Mouse (Mus musculus) spleen, adult 2 months (tissue): ENCODE measurements around the gene Amdhd2. TPM values are rescaled to one million over a fixed set of nuclear protein-coding genes. Genes with fewer than 3 reads are reported as not detected.
A peak's percentile ranks its signal among the peaks of the same experiment; 100 is the strongest.

Source experiments
- DNase-seq, 2 experiments: peaks; one replicate each; pipeline versions ENCODE4 v3.0.0 to v3.0.0-alpha.2; 2012 to 2021; ENCODE audit warnings: low spot score in 2 of 2, low read depth in 1 of 2
- H3K27ac ChIP-seq: fragments of 200-500 bp; 2 replicates; pipeline ENCODE4 v1.5.1; 2012; ENCODE audit warnings: low read length, inconsistent platforms; ENCODE audit not compliant: insufficient read depth
- H3K27me3 ChIP-seq: fragments of 200-500 bp; 2 replicates; pipeline ENCODE4 v1.6.1; 2012; ENCODE audit warnings: mild to moderate bottlenecking, moderate library complexity, low read length, inconsistent platforms; ENCODE audit not compliant: control insufficient read depth, insufficient read depth
- H3K36me3 ChIP-seq: fragments of 200-500 bp; 2 replicates; pipeline ENCODE4 v1.6.1; 2012; ENCODE audit warnings: mild to moderate bottlenecking, low read length, inconsistent platforms; ENCODE audit not compliant: control insufficient read depth, insufficient read depth
- H3K4me1 ChIP-seq: fragments of 200-500 bp; 2 replicates; pipeline ENCODE4 v1.6.1; 2011; ENCODE audit warnings: inconsistent platforms; ENCODE audit not compliant: control insufficient read depth, insufficient read depth, insufficient read length
- H3K4me3 ChIP-seq: fragments of 200-500 bp; 2 replicates; pipeline ENCODE4 v1.5.1; 2011; ENCODE audit warnings: mild to moderate bottlenecking, inconsistent platforms; ENCODE audit not compliant: insufficient read depth, insufficient read length; ENCODE audit errors: extremely low read depth
- CTCF ChIP-seq: fragments of 200-500 bp; IDR thresholded peaks from 2 replicates; pipeline ENCODE4 v1.5.1; 2011; ENCODE audit warnings: mild to moderate bottlenecking, inconsistent platforms; ENCODE audit not compliant: insufficient read depth, insufficient read length, insufficient replicate concordance; ENCODE audit errors: extremely low read depth
- POLR2A ChIP-seq: fragments of 200-500 bp; IDR thresholded peaks from 2 replicates; pipeline ENCODE4 v1.6.1; 2011; ENCODE audit warnings: low read depth, low read length, inconsistent platforms
- WGBS: fragments of 180-500 bp; shearing (Covaris S2); methylation state at CpG from one replicate; pipeline ENCODE4 v1.1.7; 2018; 5-methylcytosine and 5-hydroxymethylcytosine counted together
- polyA plus RNA-seq: library from polyadenylated mRNA; depleted of rRNA; stranded (reverse); fragments of >200 nt; gene quantifications from 2 replicates; pipeline ENCODE4 v1.2.3, GENCODE M21; 2012

Gene Amdhd2
- polyA plus RNA-seq, 1 experiment = 41.5 TPM

DNA sequence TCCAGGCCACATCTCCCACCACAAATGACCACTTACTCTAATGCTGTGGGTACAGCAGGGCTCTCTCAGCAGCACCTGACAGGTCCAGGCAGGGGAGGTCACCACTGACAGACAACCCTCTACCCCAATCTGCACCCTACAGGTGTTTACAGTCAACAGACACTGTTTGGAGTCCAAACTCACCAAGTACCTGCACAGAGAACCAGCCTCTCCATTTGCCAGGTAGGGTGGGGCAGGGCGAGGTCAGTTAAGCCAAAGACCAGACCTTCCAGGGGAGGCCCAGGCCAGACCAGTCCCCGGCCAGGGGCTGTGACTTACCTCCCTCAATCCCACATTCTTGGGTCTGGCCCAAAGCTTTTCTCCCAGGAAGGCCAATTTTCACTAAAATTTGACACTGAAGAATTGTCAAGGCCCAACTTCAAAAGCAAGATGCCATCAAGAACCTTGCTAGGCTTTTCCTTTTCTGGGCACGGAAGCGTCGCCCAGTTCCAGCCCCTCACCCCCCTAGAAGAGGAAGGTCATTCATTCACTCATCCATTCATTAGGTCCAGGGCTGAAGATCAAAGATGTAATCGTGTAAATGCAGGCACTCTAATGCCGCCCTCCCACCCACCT, 4.4 kb upstream of the Amdhd2 start:
- 51% methylated on average over 7 of the region's 7 CpGs for WGBS
- TF ChIP-seq POLR2A = no peak
- no peak for TF ChIP-seq CTCF
- Histone ChIP-seq H3K4me3 (peak overlapping the region; percentile 80), H3K4me1 (peaks cover 8% of the 10 kb centered on the region), H3K27me3 (no peaks in the 10 kb centered on the region), H3K36me3 (peaks cover 1% of the 10 kb centered on the region; the same call in 1 of the 2 replicates), H3K27ac (0 out of 2 replicates have a peak overlapping the region, but pooled peaks have one; percentile 98)
- DNase-seq = no peak

DNA sequence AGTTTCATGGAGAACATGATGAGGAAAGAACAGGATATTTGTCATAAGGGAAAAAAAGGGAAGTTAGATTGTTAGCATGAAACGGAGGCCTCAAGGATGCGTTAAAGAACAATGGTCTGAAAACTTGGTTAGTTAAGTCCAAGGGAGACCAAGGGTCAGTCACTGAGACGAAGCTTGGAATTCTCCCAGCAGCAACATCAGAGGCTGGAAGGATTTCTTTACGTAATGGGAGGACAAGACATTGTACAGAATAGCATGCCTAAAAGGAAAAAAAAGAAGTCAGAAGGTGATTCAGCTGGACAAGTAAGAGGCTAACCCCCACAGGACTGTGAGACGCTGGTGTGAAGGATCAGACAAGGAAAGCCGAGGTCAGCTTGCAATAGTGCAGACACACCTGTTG, 3.6 kb upstream of the Amdhd2 start:
- 66% methylated on average over 6 of the region's 6 CpGs for WGBS
- H3K4me3 ChIP-seq = no peak overlapping the region
- no peaks in the 10 kb centered on the region for H3K27me3 ChIP-seq
- TF ChIP-seq POLR2A (no peak), CTCF (no peak)
- DNase-seq = no peak
- no peak overlapping the region for H3K27ac ChIP-seq
- peaks cover 13% of the 10 kb centered on the region for H3K4me1 ChIP-seq
- H3K36me3 ChIP-seq = peaks cover 1% of the 10 kb centered on the region; the same call in 1 of the 2 replicates

DNA sequence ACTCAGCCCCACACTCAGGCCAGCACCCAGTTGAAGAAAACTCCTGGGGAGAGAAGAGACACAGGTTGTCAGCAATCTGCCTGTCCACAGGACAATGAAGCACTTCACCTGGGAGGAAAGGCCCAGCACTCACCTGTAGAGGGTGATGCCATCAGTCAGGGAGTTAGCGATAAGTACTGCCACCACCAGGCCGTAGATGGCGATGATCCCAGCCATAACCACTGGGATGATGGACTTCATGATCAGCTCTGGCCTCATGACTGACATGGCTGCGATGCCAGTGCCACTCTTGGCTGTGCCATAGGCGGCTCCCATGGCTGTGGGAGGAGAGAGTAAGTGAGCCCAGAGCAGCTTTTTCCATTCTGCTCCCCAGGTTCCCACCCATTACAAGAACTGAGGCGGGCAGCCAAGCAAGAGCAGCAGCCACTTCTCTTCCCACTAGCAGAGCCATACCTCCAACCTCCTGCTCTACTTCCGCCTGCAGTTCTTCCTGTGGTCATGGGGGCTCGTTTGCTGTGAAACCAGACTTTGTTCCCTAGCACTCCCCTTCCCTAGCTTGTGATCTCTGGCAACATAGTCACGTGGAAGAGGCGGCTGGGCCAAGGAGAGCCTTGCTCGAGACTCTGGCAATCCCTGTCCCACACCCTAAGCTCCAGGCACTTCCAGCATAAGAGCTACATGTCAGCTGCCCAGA, 1.1 kb upstream of the Amdhd2 start:
- H3K4me3 ChIP-seq = no peak overlapping the region
- no peak for TF ChIP-seq POLR2A
- no peak for TF ChIP-seq CTCF
- no peak for DNase-seq
- H3K4me1 ChIP-seq = peaks cover 13% of the 10 kb centered on the region
- H3K27me3 ChIP-seq = no peaks in the 10 kb centered on the region
- no peak overlapping the region for H3K27ac ChIP-seq
- 80% methylated on average over 11 of the region's 11 CpGs for WGBS
- peaks cover 1% of the 10 kb centered on the region; the same call in 1 of the 2 replicates for H3K36me3 ChIP-seq

DNA sequence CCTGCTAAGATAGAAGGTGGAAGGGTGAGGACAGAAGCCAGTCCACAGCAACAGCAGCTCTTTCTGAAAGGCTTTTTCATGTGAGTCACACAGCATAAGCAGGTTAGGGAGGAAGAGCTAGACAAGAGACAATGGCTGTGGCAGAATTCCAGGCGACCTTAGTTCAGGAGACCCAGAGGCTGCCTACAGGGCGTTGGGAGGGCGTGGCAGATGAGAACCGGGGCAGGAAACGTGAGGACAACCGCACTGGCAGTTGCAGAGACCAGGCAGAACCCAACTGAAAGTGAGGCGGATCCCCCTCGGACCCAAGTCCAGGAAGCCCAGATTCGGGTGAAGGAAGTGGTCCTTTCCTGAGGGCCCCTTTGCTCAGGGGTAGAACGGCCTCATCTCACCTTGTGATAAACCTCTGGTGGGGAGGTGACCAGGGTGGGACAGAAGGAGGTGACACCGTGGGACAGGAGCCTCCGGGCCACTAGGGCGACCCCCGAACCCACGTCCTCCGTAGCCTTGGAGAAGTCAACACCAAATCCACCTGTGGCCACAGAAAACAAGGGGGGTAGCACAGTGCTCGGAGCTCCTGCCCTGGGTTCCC, 886 bp downstream of the Amdhd2 start:
- DNase-seq = no peak
- Histone ChIP-seq H3K27me3 (no peaks in the 10 kb centered on the region), H3K36me3 (no peaks in the 10 kb centered on the region; the same call in 1 of the 2 replicates), H3K27ac (peak overlapping the region; percentile 77; the same call in 1 of the 2 replicates), H3K4me1 (peaks cover 8% of the 10 kb centered on the region), H3K4me3 (peak overlapping the region; percentile 92)
- WGBS = 2% methylated on average over 17 of the region's 17 CpGs
- TF ChIP-seq POLR2A = no peak
- TF ChIP-seq CTCF = no peak

DNA sequence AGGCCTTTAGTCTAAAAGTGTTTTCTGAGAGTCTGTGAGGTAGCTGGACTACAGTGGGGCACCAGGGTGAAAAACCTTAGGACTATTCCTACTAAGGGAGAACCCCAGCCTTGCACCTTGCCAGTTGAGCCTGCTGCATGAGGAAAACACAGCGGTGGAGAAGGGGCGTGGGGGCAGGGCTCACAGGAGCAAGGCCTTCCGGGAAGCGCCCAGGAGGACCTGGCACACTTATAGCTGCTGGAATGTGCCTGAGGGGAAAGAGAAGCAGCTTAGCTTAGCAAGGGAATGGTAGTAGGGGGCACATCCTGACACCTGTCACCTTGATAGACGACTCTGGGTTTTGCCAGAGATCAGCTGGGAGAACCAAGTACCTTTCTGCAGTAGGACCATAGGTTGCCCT, 2.1 kb downstream of the Amdhd2 start:
- Histone ChIP-seq H3K27me3 (no peaks in the 10 kb centered on the region), H3K4me1 (peaks cover 7% of the 10 kb centered on the region), H3K27ac (no peak overlapping the region), H3K4me3 (no peak overlapping the region), H3K36me3 (peaks cover 2% of the 10 kb centered on the region; the same call in 1 of the 2 replicates)
- 89% methylated on average over 5 of the region's 5 CpGs for WGBS
- no peak for TF ChIP-seq POLR2A
- TF ChIP-seq CTCF = no peak
- no peak for DNase-seq

DNA sequence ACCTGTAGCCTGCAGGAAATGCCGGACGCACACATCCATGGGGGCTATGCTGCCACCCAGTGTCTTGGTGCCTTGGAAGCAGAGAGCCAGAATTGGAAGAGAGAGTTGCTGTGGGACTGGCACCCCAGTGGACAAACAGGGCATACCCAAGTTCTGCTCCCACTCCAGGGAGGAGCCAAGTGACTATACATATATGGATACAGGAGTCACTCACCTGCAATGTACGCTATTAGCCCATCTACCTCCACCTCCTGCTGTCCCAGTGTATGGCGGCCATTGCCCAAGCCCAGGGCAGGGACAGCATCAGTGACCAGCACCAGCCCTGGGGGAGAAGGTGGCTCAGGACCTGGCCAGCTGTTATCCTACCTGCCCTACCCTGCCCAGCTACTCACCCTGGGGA, 6.0 kb downstream of the Amdhd2 start:
- no peak overlapping the region for H3K27ac ChIP-seq
- H3K36me3 ChIP-seq = peaks cover 3% of the 10 kb centered on the region
- WGBS = 97% methylated on average over 4 of the region's 4 CpGs
- H3K4me3 ChIP-seq = no peak overlapping the region
- no peak for DNase-seq
- no peaks in the 10 kb centered on the region for H3K27me3 ChIP-seq
- TF ChIP-seq POLR2A = no peak
- TF ChIP-seq CTCF = no peak
- H3K4me1 ChIP-seq = peaks cover 1% of the 10 kb centered on the region; the same call in 1 of the 2 replicates
